Mouse (Mus musculus): ENCODE data around the gene Maml3.

- TF ChIP-seq CTCF (IDR thresholded peaks at IDR 0.05; ENCODE audit: borderline replicate concordance, extremely low read depth, insufficient read depth, insufficient read length) (no peak), POLR2A (IDR thresholded peaks at IDR 0.05; ENCODE audit: borderline replicate concordance, extremely low read depth, insufficient read depth, insufficient read length, poor library complexity, severe bottlenecking) (no peak)
Observed at GRCm38 (mm10) chr3:51838696-51839352, 266.1 kb downstream of the Maml3 start.

Data from brain, embryonic 14.5 days (tissue).